Mouse (Mus musculus) midbrain, embryonic 15.5 days (tissue): ENCODE data around the gene BC024063. TPM values are rescaled to one million over a fixed set of nuclear protein-coding genes. Genes with fewer than 3 reads are reported as not detected.
"Not testable (repeated sequence)": the region's sequence is repeated elsewhere in the genome, so short reads cannot be mapped to it uniquely, and the experiment has no call there.

ENCODE experiments used
- ATAC-seq: fragments of 200-750 bp; cut with Nextera tagmentation; replicated peaks from 2 replicates; pipeline ENCODE4 v1.8.0; 2017; ENCODE audit warnings: moderate TSS enrichment
- H3K27ac ChIP-seq: fragments of 300-500 bp; sonication (generic); 2 replicates; pipeline ENCODE4 v1.5.1; 2015; ENCODE audit warnings: mild to moderate bottlenecking, inconsistent platforms
- H3K27me3 ChIP-seq: fragments of 300-500 bp; sonication (generic); replicated peaks from 2 replicates; pipeline ENCODE4 v1.6.1; 2015; ENCODE audit warnings: inconsistent platforms
- H3K36me3 ChIP-seq: fragments of 300-500 bp; sonication (generic); replicated peaks from 2 replicates; pipeline ENCODE4 v1.6.1; 2015; ENCODE audit warnings: inconsistent platforms
- H3K4me1 ChIP-seq: fragments of 300-500 bp; sonication (generic); 2 replicates; pipeline ENCODE4 v1.6.1; 2015; ENCODE audit warnings: inconsistent platforms
- H3K4me2 ChIP-seq: fragments of 300-500 bp; sonication (generic); 2 replicates; pipeline ENCODE4 v1.6.1; 2015; ENCODE audit warnings: inconsistent platforms, mild to moderate bottlenecking, moderate library complexity
- H3K4me3 ChIP-seq: fragments of 300-500 bp; sonication (generic); 2 replicates; pipeline ENCODE4 v1.5.1; 2015; ENCODE audit warnings: mild to moderate bottlenecking, inconsistent platforms
- H3K9ac ChIP-seq: fragments of 300-500 bp; sonication (generic); 2 replicates; pipeline ENCODE4 v1.6.1; 2015; ENCODE audit warnings: mild to moderate bottlenecking, inconsistent platforms
- H3K9me3 ChIP-seq: fragments of 300-500 bp; sonication (generic); 2 replicates; pipeline ENCODE4 v1.6.1; 2016; ENCODE audit warnings: inconsistent platforms
- WGBS: fragments of 180-500 bp; shearing (Covaris S2); methylation state at CpG from one replicate; pipeline ENCODE4 v1.1.7; 2015; ENCODE audit warnings: mixed read lengths; 5-methylcytosine and 5-hydroxymethylcytosine counted together
- polyA plus RNA-seq: library from polyadenylated mRNA; unstranded; fragments of >200 nt; fragmentation: Nextera tagmentation; extraction: Ambion mirVana; gene quantifications from 2 replicates; pipeline ENCODE4 v1.2.1, GENCODE M21; 2015

The BC024063 gene
- polyA plus RNA-seq, result 6.1 and 7.4 TPM in 2 replicates

- H3K36me3 ChIP-seq, H3K9me3 ChIP-seq, H3K4me1 ChIP-seq, H3K27me3 ChIP-seq: not testable (repeated sequence)
- ATAC-seq, result peak; percentile 99
- Histone ChIP-seq H3K4me3 (peak within 1 kb of the TSS; percentile 51), H3K9ac (peak within 1 kb of the TSS; percentile 56), H3K4me2 (peak within 1 kb of the TSS; percentile 44), H3K27ac (peak within 1 kb of the TSS; percentile 93)
- WGBS, result 20% methylated on average over 42 of the region's 42 CpGs
These were observed at the start of gene BC024063 for GRCm38 (mm10) chr10:82082728-82083621. Gene BC024063 (plus strand): TSS chr10:82083353.

GRCm38 (mm10) chr10:82042191-82042590 lies 41.0 kb upstream of the BC024063 start:
- H3K9me3 ChIP-seq, result no peaks in the 10 kb centered on the region; the same call in 1 of the 2 replicates
- ATAC-seq, result no peak
- WGBS, result 71% methylated on average over 2 of the region's 2 CpGs
- no peak overlapping the region for H3K9ac ChIP-seq
- H3K4me1 ChIP-seq, result peaks cover 2% of the 10 kb centered on the region
- no peak overlapping the region for H3K4me2 ChIP-seq
- H3K27ac ChIP-seq, result no peak overlapping the region
- H3K4me3 ChIP-seq, result no peak overlapping the region
- no peaks in the 10 kb centered on the region for H3K27me3 ChIP-seq
- H3K36me3 ChIP-seq, result no peaks in the 10 kb centered on the region

DNA sequence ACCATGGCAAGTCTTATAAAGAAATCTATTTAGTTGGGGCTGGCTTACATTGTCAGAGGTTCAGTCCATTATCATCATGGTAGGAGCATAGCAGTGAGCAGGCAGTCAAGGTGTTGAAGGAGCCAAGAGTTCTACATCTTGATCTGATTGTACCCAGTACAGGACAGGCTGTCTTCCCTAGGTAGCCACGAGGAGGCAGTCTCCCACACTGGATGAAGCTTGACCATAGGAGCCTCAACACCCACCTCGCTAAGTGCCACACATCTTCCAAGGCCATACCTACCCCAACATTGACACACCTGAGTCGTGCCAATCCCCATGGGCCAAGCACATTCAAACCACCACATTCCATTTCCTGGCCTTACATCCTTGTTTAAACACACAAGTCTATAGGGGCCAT lies 36.5 kb upstream of the BC024063 start:
- no peak for ATAC-seq
- H3K9ac ChIP-seq, result no peak overlapping the region
- WGBS, result 87% methylated on average over 3 of the region's 3 CpGs
- peaks cover 11% of the 10 kb centered on the region for H3K4me1 ChIP-seq
- no peak overlapping the region for H3K4me2 ChIP-seq
- 0 out of 2 replicates have a peak, but pooled peaks cover 6% of the 10 kb centered on the region for H3K36me3 ChIP-seq
- peaks cover 20% of the 10 kb centered on the region for H3K9me3 ChIP-seq
- H3K27ac ChIP-seq, result no peak overlapping the region
- H3K4me3 ChIP-seq, result no peak overlapping the region
- H3K27me3 ChIP-seq, result no peaks in the 10 kb centered on the region

DNA sequence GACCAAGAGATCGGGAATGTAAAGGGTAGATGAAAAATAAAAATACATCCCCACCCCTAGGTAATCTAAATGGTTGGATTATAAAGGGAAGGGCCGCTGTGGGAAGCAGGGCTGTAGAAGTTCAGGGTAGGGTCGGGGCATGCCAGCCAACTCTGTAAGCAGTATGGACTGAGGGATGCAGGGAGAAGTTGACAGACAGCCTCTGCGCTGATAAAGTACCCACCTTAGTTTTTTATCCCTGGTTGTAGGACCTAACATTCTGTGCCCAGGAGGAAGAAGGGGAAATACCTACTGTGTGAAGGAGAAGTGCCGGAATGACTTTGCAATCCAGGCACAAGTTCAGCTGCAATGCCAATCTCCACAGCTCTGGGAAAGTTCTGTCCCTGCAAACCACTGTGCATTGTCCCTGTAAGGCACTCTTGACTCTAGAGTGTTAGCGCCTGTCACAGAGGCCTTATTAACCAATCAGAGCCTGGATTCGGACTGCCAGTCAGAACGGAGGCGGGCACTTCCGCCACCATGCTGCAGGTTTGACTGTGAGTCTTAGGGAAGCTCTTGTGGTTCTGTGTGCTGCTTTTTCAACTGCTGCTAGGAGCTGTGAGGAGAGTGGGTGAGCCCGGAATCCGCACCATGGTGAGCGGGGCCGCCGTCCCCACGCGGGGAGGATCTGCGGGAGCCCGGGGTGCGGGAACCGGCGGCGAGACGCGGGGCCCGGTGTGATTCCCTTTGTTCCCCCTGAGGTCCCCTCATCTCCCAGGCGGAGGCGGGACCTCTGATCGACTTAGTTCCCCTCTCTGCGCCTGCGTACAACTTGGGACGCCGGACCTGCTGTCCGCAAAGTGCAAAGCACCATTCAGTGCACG lies 35.3 kb upstream of the BC024063 start, which contains the start of gene Zfp873:
Gene Zfp873 (plus strand): TSS at position 527 of the 863 bp plus-strand sequence.
- H3K4me1 ChIP-seq, result peaks cover 11% of the 10 kb centered on the region
- peak within 1 kb of the TSS; percentile 85 for H3K4me3 ChIP-seq
- peak; percentile 99 for ATAC-seq
- 10% methylated on average over 35 of the region's 35 CpGs for WGBS
- peak within 1 kb of the TSS; percentile 93 for H3K9ac ChIP-seq
- peak within 1 kb of the TSS; percentile 54 for H3K4me2 ChIP-seq
- H3K27ac ChIP-seq, result peak within 1 kb of the TSS; percentile 99
- 0 out of 2 replicates have a peak, but pooled peaks cover 13% of the 10 kb centered on the region for H3K36me3 ChIP-seq
- H3K27me3 ChIP-seq, result no peaks in the 10 kb centered on the region
- peaks cover 32% of the 10 kb centered on the region for H3K9me3 ChIP-seq

- Histone ChIP-seq H3K9ac (peak overlapping the region; percentile 93), H3K36me3 (peaks cover 17% of the 10 kb centered on the region), H3K9me3 (peaks cover 38% of the 10 kb centered on the region), H3K27ac (peak overlapping the region; percentile 99), H3K4me3 (peak overlapping the region; percentile 85), H3K4me2 (peak overlapping the region; percentile 54), H3K4me1 (peaks cover 11% of the 10 kb centered on the region)
- peak; percentile 68 for ATAC-seq
- not testable (repeated sequence) for H3K27me3 ChIP-seq
- WGBS, result 33% methylated on average over 10 of the region's 10 CpGs
These were observed 34.7 kb upstream of the BC024063 start for GRCm38 (mm10) chr10:82048460-82048804.

GRCm38 (mm10) chr10:82083622-82083971 lies 444 bp downstream of the BC024063 start:
- H3K27ac ChIP-seq, result peak overlapping the region; percentile 93
- WGBS, result 27% methylated on average over 14 of the region's 14 CpGs
- ATAC-seq, result peak; percentile 61; the same call in 1 of the 2 replicates

GRCm38 (mm10) chr10:82117206-82117605 lies 34.1 kb downstream of the BC024063 start:
- no peak overlapping the region for H3K27ac ChIP-seq
- 84% methylated on average over 3 of the region's 3 CpGs for WGBS
- ATAC-seq, result no peak
- no peaks in the 10 kb centered on the region for H3K4me1 ChIP-seq
- H3K9me3 ChIP-seq, result peaks cover 30% of the 10 kb centered on the region
- no peaks in the 10 kb centered on the region for H3K27me3 ChIP-seq
- H3K9ac ChIP-seq, result no peak overlapping the region
- no peak overlapping the region for H3K4me3 ChIP-seq
- H3K36me3 ChIP-seq, result peaks cover 8% of the 10 kb centered on the region; the same call in 1 of the 2 replicates
- no peak overlapping the region for H3K4me2 ChIP-seq

More at GRCm38 (mm10) chr10:82083622-82083971, 444 bp downstream of the BC024063 start:
- Histone ChIP-seq H3K4me3 (peak overlapping the region; percentile 51), H3K9ac (peak overlapping the region; percentile 56), H3K4me2 (peak overlapping the region; percentile 44)
- H3K36me3 ChIP-seq, H3K4me1 ChIP-seq, H3K27me3 ChIP-seq, H3K9me3 ChIP-seq: not testable (repeated sequence)

DNA sequence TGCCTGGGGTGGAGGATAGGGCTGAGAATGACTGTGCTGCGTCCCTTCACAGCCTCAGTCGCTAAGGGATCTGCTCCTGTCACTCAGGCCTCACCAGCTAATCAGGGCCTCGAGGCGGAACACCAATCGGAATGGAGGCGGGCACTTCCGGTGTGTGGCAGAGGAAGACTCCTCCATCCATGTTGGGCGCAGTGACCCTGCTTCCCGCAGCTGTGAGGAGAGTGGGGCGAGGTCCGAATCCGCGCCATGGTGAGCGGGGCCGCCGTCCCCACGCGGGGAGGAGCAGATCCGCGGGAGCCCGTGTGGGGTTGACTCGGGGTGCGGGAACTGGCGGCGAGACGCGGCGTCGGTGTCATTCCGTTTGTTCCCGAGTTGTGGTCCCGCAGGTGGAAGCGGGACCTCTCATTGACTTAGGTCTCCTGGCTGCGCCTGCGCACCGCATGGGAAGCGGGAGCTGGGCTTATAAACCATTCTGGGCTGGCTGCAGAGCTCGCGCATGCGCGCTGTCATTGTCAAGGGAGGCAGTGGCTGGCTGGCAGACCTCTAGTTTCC lies 44.8 kb downstream of the BC024063 start, which contains the start of gene AU041133:
Gene AU041133 (plus strand): TSS at position 164 of the 552 bp plus-strand sequence.
- WGBS, result 2% methylated on average over 41 of the region's 41 CpGs

DNA sequence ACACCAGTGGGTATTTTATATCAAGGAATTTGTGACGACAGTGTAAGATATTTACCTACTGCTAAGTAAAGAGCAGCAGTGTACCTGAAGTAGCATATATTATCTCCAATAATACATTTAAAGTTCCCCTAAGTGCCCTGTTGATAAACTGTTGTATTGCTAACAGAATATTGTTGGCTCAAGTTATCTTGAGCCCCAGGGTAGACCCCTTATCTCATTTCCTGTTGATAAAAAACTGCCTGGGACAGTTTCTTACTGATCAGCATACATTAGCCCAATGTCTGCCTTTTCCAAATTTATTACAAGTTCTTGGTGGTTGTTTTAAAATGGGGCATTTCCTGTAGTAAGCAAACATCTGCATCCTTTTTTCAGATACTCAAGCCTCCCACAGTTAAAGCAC lies 62.1 kb downstream of the BC024063 start:
- H3K4me1 ChIP-seq, result no peaks in the 10 kb centered on the region
- H3K4me2 ChIP-seq, result no peak overlapping the region
- H3K27me3 ChIP-seq, result no peaks in the 10 kb centered on the region
- no peak overlapping the region for H3K27ac ChIP-seq
- peaks cover 38% of the 10 kb centered on the region for H3K9me3 ChIP-seq
- no peak for ATAC-seq
- H3K4me3 ChIP-seq, result no peak overlapping the region
- peaks cover 54% of the 10 kb centered on the region for H3K36me3 ChIP-seq
- WGBS, result 92% methylated on average over 1 of the region's 1 CpGs
- H3K9ac ChIP-seq, result no peak overlapping the region

More for the DNA sequence above, 44.8 kb downstream of the BC024063 start, which contains the start of gene AU041133:
- Histone ChIP-seq H3K4me3 (peak within 1 kb of the TSS; percentile 76), H3K27me3 (no peaks in the 10 kb centered on the region), H3K4me2 (peak within 1 kb of the TSS; percentile 48), H3K4me1 (peaks cover 5% of the 10 kb centered on the region), H3K9me3 (peaks cover 31% of the 10 kb centered on the region), H3K27ac (peak within 1 kb of the TSS; percentile 93), H3K9ac (peak within 1 kb of the TSS; percentile 71), H3K36me3 (no peaks in the 10 kb centered on the region)
- peak; percentile 100 for ATAC-seq

GRCm38 (mm10) chr10:82147571-82147970 lies 64.4 kb downstream of the BC024063 start:
- Histone ChIP-seq H3K9me3 (peaks cover 54% of the 10 kb centered on the region), H3K4me1 (no peaks in the 10 kb centered on the region), H3K27ac (no peak overlapping the region), H3K27me3 (no peaks in the 10 kb centered on the region), H3K4me2 (no peak overlapping the region), H3K4me3 (no peak overlapping the region), H3K9ac (no peak overlapping the region), H3K36me3 (peaks cover 69% of the 10 kb centered on the region)
- no peak for ATAC-seq
- 81% methylated on average over 4 of the region's 4 CpGs for WGBS
